Mouse (Mus musculus): ENCODE results near the gene Dynll1. TPM values are rescaled to one million over a fixed set of nuclear protein-coding genes. Genes with fewer than 3 reads are reported as not detected.

Dynll1 gene
- total RNA-seq, 2 experiments from 2014 or later, result 713 to 752 TPM

Other genes starting within 250 kb of the Dynll1 start
- gene Gm10401, start 202.7 kb downstream of the Dynll1 start, total RNA-seq (2021), result not detected
- gene Acads, start 181.7 kb downstream of the Dynll1 start, total RNA-seq (2021), result 1 to 10 TPM; 6.8 TPM
- gene Unc119b, start 166.0 kb downstream of the Dynll1 start, total RNA-seq (2021), result 10 to 100 TPM; 27.1 to 28.8 TPM
- gene Mlec, start 142.8 kb downstream of the Dynll1 start, total RNA-seq (2021), result 10 to 100 TPM; 86.2 to 87.5 TPM
- gene Cabp1, start 106.6 kb downstream of the Dynll1 start, total RNA-seq (2021), result 100 to 1,000 TPM; 295 to 302 TPM
- gene Pop5, start 65.2 kb downstream of the Dynll1 start, total RNA-seq (2021), result 100 to 1,000 TPM; 104 to 110 TPM
- gene Rnf10, start 28.1 kb downstream of the Dynll1 start, total RNA-seq (2021), result 100 to 1,000 TPM; 248 to 266 TPM
- 10 to 100 TPM; 39.3 to 39.7 TPM for gene Coq5, start 21.3 kb downstream of the Dynll1 start, total RNA-seq (2021)
- gene Srsf9, start 26.2 kb upstream of the Dynll1 start, total RNA-seq (2021), result 10 to 100 TPM; 71.0 to 77.6 TPM
- 10 to 100 TPM; 19.9 to 20.9 TPM for gene Gatc, start 40.2 kb upstream of the Dynll1 start, total RNA-seq (2021)
- gene Triap1, start 40.2 kb upstream of the Dynll1 start, total RNA-seq (2021), result 10 to 100 TPM; 27.0 to 29.0 TPM
- gene Cox6a1, start 48.0 kb upstream of the Dynll1 start, total RNA-seq (2021), result 100 to 1,000 TPM; 793 to 810 TPM
- 10 to 100 TPM; 45.2 to 49.2 TPM for gene Msi1, start 128.6 kb upstream of the Dynll1 start, total RNA-seq (2021)
- gene Pla2g1b, start 165.3 kb upstream of the Dynll1 start, total RNA-seq (2021), result not detected
- gene Sirt4, start 183.7 kb upstream of the Dynll1 start, total RNA-seq (2021), result 10 to 100 TPM; 31.1 to 34.0 TPM
- gene Pxn, start 205.7 kb upstream of the Dynll1 start, total RNA-seq (2021), result 10 to 100 TPM; 19.9 to 21.0 TPM